Mouse (Mus musculus) neural tube, embryonic 11.5 days (tissue): ENCODE data around the gene Gnaq. TPM values are rescaled to one million over a fixed set of nuclear protein-coding genes. Genes with fewer than 3 reads are reported as not detected.
A peak's percentile ranks its signal among the peaks of the same experiment; 100 is the strongest.

Experiments used
- ATAC-seq: fragments of 200-750 bp; cut with Nextera tagmentation; 2 replicates; pipeline ENCODE4 v1.8.0; 2017; ENCODE audit warnings: moderate number of reproducible peaks, mild to moderate bottlenecking, moderate TSS enrichment, moderate library complexity; ENCODE audit not compliant: insufficient read depth, low FRiP score, low TSS enrichment
- DNase-seq: peaks from one replicate; pipeline ENCODE4 v3.0.0-alpha.2; 2015; ENCODE audit warnings: low spot score
- H3K27ac ChIP-seq: fragments of 300-500 bp; sonication (generic); 2 replicates; pipeline ENCODE4 v1.5.1; 2014; ENCODE audit warnings: low read depth, mild to moderate bottlenecking, low read length
- H3K27me3 ChIP-seq: fragments of 300-500 bp; sonication (generic); 2 replicates; pipeline ENCODE4 v1.6.1; 2014; ENCODE audit warnings: mild to moderate bottlenecking, low read length, mixed read lengths; ENCODE audit not compliant: control insufficient read depth, insufficient read depth
- H3K36me3 ChIP-seq: fragments of 300-500 bp; sonication (generic); 2 replicates; pipeline ENCODE4 v1.6.1; 2014; ENCODE audit warnings: mild to moderate bottlenecking, low read length, moderate library complexity, mixed read lengths; ENCODE audit not compliant: control insufficient read depth, insufficient read depth
- H3K4me1 ChIP-seq: fragments of 300-500 bp; sonication (generic); 2 replicates; pipeline ENCODE4 v1.6.1; 2014; ENCODE audit warnings: low read length, mixed read lengths; ENCODE audit not compliant: control insufficient read depth, insufficient read depth
- H3K4me2 ChIP-seq: fragments of 300-500 bp; sonication (generic); 2 replicates; pipeline ENCODE4 v1.6.1; 2014; ENCODE audit warnings: low read depth, mild to moderate bottlenecking, moderate library complexity
- H3K4me3 ChIP-seq: fragments of 300-500 bp; sonication (generic); 2 replicates; pipeline ENCODE4 v1.5.1; 2014; ENCODE audit warnings: low read depth, low read length
- H3K9ac ChIP-seq: fragments of 300-500 bp; sonication (generic); 2 replicates; pipeline ENCODE4 v1.6.1; 2014; ENCODE audit warnings: mild to moderate bottlenecking, low read length
- H3K9me3 ChIP-seq: fragments of 300-500 bp; sonication (generic); 2 replicates; pipeline ENCODE4 v1.6.1; 2016; ENCODE audit warnings: low read length; ENCODE audit not compliant: control insufficient read depth
- WGBS: fragments of 180-500 bp; shearing (Covaris S2); extraction: QIAGEN DNeasy Blood & Tissue Kit; methylation state at CpG from one replicate; pipeline ENCODE4 v1.1.7; 2014; 5-methylcytosine and 5-hydroxymethylcytosine counted together
- polyA plus RNA-seq: library from polyadenylated mRNA; unstranded; fragments of >200 nt; fragmentation: Nextera tagmentation; extraction: Ambion mirVana; gene quantifications from 2 replicates; pipeline ENCODE4 v1.2.1, GENCODE M21; 2014

Gene Gnaq
- polyA plus RNA-seq, 1 experiment from 2014 or later: 26.5 TPM

- H3K4me1 ChIP-seq: no peaks in the 10 kb centered on the region
- no peaks in the 10 kb centered on the region for H3K27me3 ChIP-seq
- no peaks in the 10 kb centered on the region for H3K9me3 ChIP-seq
- ATAC-seq (no peak), DNase-seq (no peak)
- no peak overlapping the region for H3K9ac ChIP-seq
- no peak overlapping the region for H3K4me3 ChIP-seq
- H3K27ac ChIP-seq: no peak overlapping the region
- H3K36me3 ChIP-seq: no peaks in the 10 kb centered on the region
- WGBS: 92% methylated on average over 2 of the region's 2 CpGs
- H3K4me2 ChIP-seq: no peak overlapping the region
Measured at GRCm38 (mm10) chr19:16345516-16345915, 212.9 kb downstream of the Gnaq start.

- H3K27me3 ChIP-seq: no peaks in the 10 kb centered on the region
- H3K4me1 ChIP-seq: no peaks in the 10 kb centered on the region
- WGBS: 91% methylated on average over 3 of the region's 3 CpGs
- DNase-seq: no peak
- H3K27ac ChIP-seq: no peak overlapping the region
- H3K9me3 ChIP-seq: no peaks in the 10 kb centered on the region
- H3K9ac ChIP-seq: no peak overlapping the region
- no peaks in the 10 kb centered on the region for H3K36me3 ChIP-seq
- no peak overlapping the region for H3K4me2 ChIP-seq
- ATAC-seq: no peak
- H3K4me3 ChIP-seq: no peak overlapping the region
Measured at GRCm38 (mm10) chr19:16347037-16347436, 214.4 kb downstream of the Gnaq start.

- no peak overlapping the region for H3K4me2 ChIP-seq
- no peaks in the 10 kb centered on the region for H3K27me3 ChIP-seq
- no peaks in the 10 kb centered on the region for H3K9me3 ChIP-seq
- ATAC-seq (peak; percentile 61), DNase-seq (peak; percentile 30)
- no peak overlapping the region for H3K4me3 ChIP-seq
- no peak overlapping the region for H3K9ac ChIP-seq
- H3K27ac ChIP-seq: no peak overlapping the region
- no peaks in the 10 kb centered on the region for H3K4me1 ChIP-seq
- no peaks in the 10 kb centered on the region for H3K36me3 ChIP-seq
Measured at GRCm38 (mm10) chr19:16353701-16354136, 221.1 kb downstream of the Gnaq start.

GRCm38 (mm10) chr19:16358148-16358547 is 225.5 kb downstream of the Gnaq start:
- ATAC-seq: no peak
- 80% methylated on average over 3 of the region's 3 CpGs for WGBS
- Histone ChIP-seq H3K9ac (no peak overlapping the region), H3K4me2 (no peak overlapping the region), H3K9me3 (no peaks in the 10 kb centered on the region), H3K36me3 (no peaks in the 10 kb centered on the region), H3K27ac (no peak overlapping the region), H3K27me3 (no peaks in the 10 kb centered on the region), H3K4me1 (no peaks in the 10 kb centered on the region), H3K4me3 (no peak overlapping the region)
- DNase-seq: no peak

GRCm38 (mm10) chr19:16358905-16359304 is 226.3 kb downstream of the Gnaq start:
- no peak for DNase-seq

GRCm38 (mm10) chr19:16366465-16367063 is 233.9 kb downstream of the Gnaq start:
- 83% methylated on average over 7 of the region's 7 CpGs for WGBS
- no peaks in the 10 kb centered on the region for H3K36me3 ChIP-seq
- no peak overlapping the region for H3K4me2 ChIP-seq
- H3K9me3 ChIP-seq: no peaks in the 10 kb centered on the region
- no peak for DNase-seq
- H3K4me3 ChIP-seq: no peak overlapping the region
- no peaks in the 10 kb centered on the region for H3K27me3 ChIP-seq
- H3K9ac ChIP-seq: no peak overlapping the region
- no peak for ATAC-seq
- H3K4me1 ChIP-seq: no peaks in the 10 kb centered on the region
- H3K27ac ChIP-seq: no peak overlapping the region

More at GRCm38 (mm10) chr19:16358905-16359304, 226.3 kb downstream of the Gnaq start:
- H3K36me3 ChIP-seq: no peaks in the 10 kb centered on the region
- no peak overlapping the region for H3K9ac ChIP-seq
- H3K27me3 ChIP-seq: no peaks in the 10 kb centered on the region
- H3K9me3 ChIP-seq: no peaks in the 10 kb centered on the region
- no peak overlapping the region for H3K27ac ChIP-seq
- no peak for ATAC-seq
- H3K4me2 ChIP-seq: no peak overlapping the region
- WGBS: 69% methylated on average over 5 of the region's 5 CpGs
- H3K4me3 ChIP-seq: no peak overlapping the region
- H3K4me1 ChIP-seq: no peaks in the 10 kb centered on the region

GRCm38 (mm10) chr19:16367218-16367617 is 234.6 kb downstream of the Gnaq start:
- 83% methylated on average over 10 of the region's 10 CpGs for WGBS
- Histone ChIP-seq H3K4me2 (no peak overlapping the region), H3K9me3 (no peaks in the 10 kb centered on the region), H3K27ac (no peak overlapping the region), H3K27me3 (no peaks in the 10 kb centered on the region), H3K4me3 (no peak overlapping the region), H3K36me3 (no peaks in the 10 kb centered on the region), H3K9ac (no peak overlapping the region), H3K4me1 (no peaks in the 10 kb centered on the region)
- ATAC-seq: no peak; the same call in 1 of the 2 replicates
- DNase-seq: no peak

GRCm38 (mm10) chr19:16371680-16372079 is 239.0 kb downstream of the Gnaq start:
- ATAC-seq: no peak
- H3K4me2 ChIP-seq: no peak overlapping the region
- peaks cover 11% of the 10 kb centered on the region for H3K4me1 ChIP-seq
- no peak overlapping the region for H3K27ac ChIP-seq
- WGBS: 89% methylated on average over 2 of the region's 2 CpGs
- H3K9ac ChIP-seq: no peak overlapping the region
- no peaks in the 10 kb centered on the region for H3K36me3 ChIP-seq
- no peaks in the 10 kb centered on the region for H3K9me3 ChIP-seq
- no peak overlapping the region for H3K4me3 ChIP-seq
- H3K27me3 ChIP-seq: no peaks in the 10 kb centered on the region
- no peak for DNase-seq

- DNase-seq (no peak), ATAC-seq (no peak)
- Histone ChIP-seq H3K9ac (no peak overlapping the region), H3K4me2 (no peak overlapping the region), H3K9me3 (no peaks in the 10 kb centered on the region), H3K36me3 (no peaks in the 10 kb centered on the region), H3K27me3 (no peaks in the 10 kb centered on the region), H3K4me3 (no peak overlapping the region), H3K27ac (peak overlapping the region; percentile 24; the same call in 1 of the 2 replicates), H3K4me1 (peaks cover 11% of the 10 kb centered on the region)
- WGBS: 58% methylated on average over 9 of the region's 9 CpGs
Measured at GRCm38 (mm10) chr19:16372752-16373486, 240.3 kb downstream of the Gnaq start.
